Mouse (Mus musculus) T-helper 2 cell (primary cell): Measurements from ENCODE around the gene Skiv2l.
"Not testable (repeated sequence)": the region's sequence is repeated elsewhere in the genome, so short reads cannot be mapped to it uniquely, and the experiment has no call there.

Source experiments
- in situ Hi-C: fragments of 300-600 bp; cut with MboI, MseI; formaldehyde crosslinking; loops from one replicate; pipeline ENCODE4 v1.15.1; 2025; ENCODE audit warnings: high pct_unique_total_duplicates

Gene Skiv2l

GRCm38 (mm10) chr17:34814818-34815370 lies 35.1 kb downstream of the Skiv2l start:
- in situ Hi-C loops = no loop called here

- in situ Hi-C loops = not testable (repeated sequence)
Observed at GRCm38 (mm10) chr17:34813747-34814146, 36.3 kb downstream of the Skiv2l start.

GRCm38 (mm10) chr17:34811275-34811674 lies 38.7 kb downstream of the Skiv2l start:
- in situ Hi-C loops = no loop called here

GRCm38 (mm10) chr17:34810811-34811210 lies 39.2 kb downstream of the Skiv2l start:
- in situ Hi-C loops = not testable (repeated sequence)

- in situ Hi-C loops = not testable (repeated sequence)
Observed at GRCm38 (mm10) chr17:34810411-34810810, 39.6 kb downstream of the Skiv2l start.

- in situ Hi-C loops = no loop called here
Observed at GRCm38 (mm10) chr17:34808599-34809205, 41.3 kb downstream of the Skiv2l start.

GRCm38 (mm10) chr17:34807176-34807575 lies 42.8 kb downstream of the Skiv2l start:
- in situ Hi-C loops = no loop called here

GRCm38 (mm10) chr17:34804871-34805562 lies 45.0 kb downstream of the Skiv2l start:
- in situ Hi-C loops = loop anchor here (5.0 kb wide), 1 partner anchor 83 kb away; no protein-coding TSS in a partner anchor

GRCm38 (mm10) chr17:34804301-34804700 lies 45.7 kb downstream of the Skiv2l start, which contains the start of gene Cyp21a1:
Gene Cyp21a1, minus strand, starts transcription at chr17:34804561.
- in situ Hi-C loops = loop anchor here (5.0 kb wide), 1 partner anchor 82 kb away; no protein-coding TSS in a partner anchor

GRCm38 (mm10) chr17:34803367-34803766 lies 46.6 kb downstream of the Skiv2l start:
- in situ Hi-C loops = loop anchor here (5.0 kb wide), 1 partner anchor 81 kb away; no protein-coding TSS in a partner anchor

- in situ Hi-C loops = loop anchor here (5.0 kb wide), 1 partner anchor 80 kb away; no protein-coding TSS in a partner anchor
Observed at GRCm38 (mm10) chr17:34802756-34803155, 47.3 kb downstream of the Skiv2l start.

GRCm38 (mm10) chr17:34800781-34801305 lies 49.2 kb downstream of the Skiv2l start:
- in situ Hi-C loops = loop anchor here (5.0 kb wide), 1 partner anchor 79 kb away; no protein-coding TSS in a partner anchor

- in situ Hi-C loops = no loop called here
Observed at GRCm38 (mm10) chr17:34799531-34799925, 50.5 kb downstream of the Skiv2l start.

- in situ Hi-C loops = no loop called here
Observed at GRCm38 (mm10) chr17:34798866-34799530, 51.0 kb downstream of the Skiv2l start.

- in situ Hi-C loops = not testable (repeated sequence)
Observed at GRCm38 (mm10) chr17:34798071-34798470, 51.9 kb downstream of the Skiv2l start.

GRCm38 (mm10) chr17:34797211-34797995 lies 52.6 kb downstream of the Skiv2l start:
- in situ Hi-C loops = not testable (repeated sequence)

- in situ Hi-C loops = no loop called here
Observed at GRCm38 (mm10) chr17:34796311-34797140, 53.5 kb downstream of the Skiv2l start.

GRCm38 (mm10) chr17:34795633-34796032 lies 54.4 kb downstream of the Skiv2l start:
- in situ Hi-C loops = no loop called here

- in situ Hi-C loops = no loop called here
Observed at GRCm38 (mm10) chr17:34795016-34795415, 55.0 kb downstream of the Skiv2l start.
